Mouse (Mus musculus) hindbrain, embryonic 16.5 days (tissue): ENCODE measurements around the gene Cdk8. TPM values are rescaled to one million over a fixed set of nuclear protein-coding genes. Genes with fewer than 3 reads are reported as not detected.
"Not testable (repeated sequence)": the region's sequence is repeated elsewhere in the genome, so short reads cannot be mapped to it uniquely, and the experiment has no call there.

ENCODE experiments used
- ATAC-seq: fragments of 200-750 bp; cut with Nextera tagmentation; 2 replicates; pipeline ENCODE4 v1.8.0; 2017; ENCODE audit warnings: moderate TSS enrichment, moderate library complexity
- H3K27ac ChIP-seq: fragments of 300-500 bp; sonication (generic); 2 replicates; pipeline ENCODE4 v1.5.1; 2014; ENCODE audit warnings: low read depth, mild to moderate bottlenecking, control low read depth, low read length, moderate library complexity
- H3K27me3 ChIP-seq: fragments of 300-500 bp; sonication (generic); replicated peaks from 2 replicates; pipeline ENCODE4 v1.6.1; 2014; ENCODE audit warnings: low read length; ENCODE audit not compliant: control insufficient read depth, insufficient read depth
- H3K36me3 ChIP-seq: fragments of 300-500 bp; sonication (generic); 2 replicates; pipeline ENCODE4 v1.6.1; 2014; ENCODE audit warnings: mild to moderate bottlenecking, low read length, moderate library complexity, mixed read lengths; ENCODE audit not compliant: control insufficient read depth, insufficient read depth
- H3K4me1 ChIP-seq: fragments of 300-500 bp; sonication (generic); 2 replicates; pipeline ENCODE4 v1.6.1; 2014; ENCODE audit warnings: low read depth, low read length; ENCODE audit not compliant: control insufficient read depth, insufficient read depth
- H3K4me2 ChIP-seq: fragments of 300-500 bp; sonication (generic); 2 replicates; pipeline ENCODE4 v1.6.1; 2014; ENCODE audit warnings: mild to moderate bottlenecking, low read length, control low read depth, moderate library complexity
- H3K4me3 ChIP-seq: fragments of 300-500 bp; sonication (generic); 2 replicates; pipeline ENCODE4 v1.5.1; 2014; ENCODE audit warnings: mild to moderate bottlenecking, low read length, control low read depth, moderate library complexity
- H3K9ac ChIP-seq: fragments of 300-500 bp; sonication (generic); 2 replicates; pipeline ENCODE4 v1.6.1; 2014; ENCODE audit warnings: low read depth, mild to moderate bottlenecking, control low read depth, low read length, moderate library complexity
- H3K9me3 ChIP-seq: fragments of 300-500 bp; sonication (generic); 2 replicates; pipeline ENCODE4 v1.6.1; 2014; ENCODE audit warnings: mild to moderate bottlenecking, low read length, moderate library complexity; ENCODE audit not compliant: control insufficient read depth
- WGBS: fragments of 180-500 bp; shearing (Covaris S2); extraction: QIAGEN DNeasy Blood & Tissue Kit; methylation state at CpG from one replicate; pipeline ENCODE4 v1.1.7; 2014; 5-methylcytosine and 5-hydroxymethylcytosine counted together
- polyA plus RNA-seq: library from polyadenylated mRNA; unstranded; fragments of >200 nt; fragmentation: Nextera tagmentation; extraction: Ambion mirVana; gene quantifications from 2 replicates; pipeline ENCODE4 v1.2.1, GENCODE M21; 2015

The Cdk8 gene
- polyA plus RNA-seq, result 11.2 and 13.9 TPM in 2 replicates

DNA sequence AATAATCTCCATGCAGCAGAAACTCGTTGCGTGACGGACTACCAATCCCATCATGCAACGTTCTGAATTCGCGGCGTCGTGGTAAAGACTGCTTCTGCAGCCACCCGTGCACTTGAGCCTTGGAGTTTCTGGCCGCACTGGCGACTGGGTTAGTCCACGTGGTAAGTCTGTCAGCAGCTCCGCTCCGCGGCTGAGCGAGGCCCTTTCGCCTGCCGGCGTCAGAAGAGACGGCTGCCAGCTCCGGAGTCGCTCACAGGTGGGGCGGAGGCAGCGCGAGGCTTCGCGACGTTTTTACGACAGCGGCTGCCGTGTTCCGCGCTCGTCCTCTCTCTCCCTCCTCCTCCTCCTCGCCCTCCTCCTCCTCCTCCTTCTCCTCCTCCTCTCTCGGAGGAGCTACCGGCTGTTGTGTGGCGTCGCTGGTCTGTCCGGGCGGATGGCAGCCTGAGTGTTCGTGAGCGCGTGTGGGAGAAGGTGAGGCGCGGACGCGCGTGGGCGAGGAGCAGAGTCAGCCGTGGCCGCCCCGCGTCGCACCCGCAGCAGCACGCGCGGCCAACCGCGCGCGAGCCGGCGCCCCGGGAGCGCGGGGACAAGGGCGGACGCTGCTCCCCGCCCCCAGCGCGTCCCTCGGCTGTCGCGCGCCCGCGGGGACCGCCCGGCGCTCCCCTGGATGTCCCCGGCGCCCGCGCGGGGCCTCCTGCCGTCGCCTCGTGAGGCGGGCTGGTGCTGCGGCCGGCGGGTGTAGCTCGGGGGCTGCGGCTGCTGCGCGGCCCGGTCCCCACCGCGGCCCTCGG lies at the start of gene Cdk8:
TSS of gene Cdk8 (plus strand) at position 367 of the 791 bp plus-strand sequence.
- H3K27me3 ChIP-seq, result no peaks in the 10 kb centered on the region
- whole genome bisulfite sequencing, result under 1% methylated on average over 75 of the region's 102 CpGs
- peak within 1 kb of the TSS; percentile 80 for H3K4me3 ChIP-seq
- no peaks in the 10 kb centered on the region for H3K9me3 ChIP-seq
- peak within 1 kb of the TSS; percentile 93 for H3K27ac ChIP-seq
- ATAC-seq, result peak; percentile 95
- H3K4me1 ChIP-seq, result peaks cover 11% of the 10 kb centered on the region
- peak within 1 kb of the TSS; percentile 84 for H3K4me2 ChIP-seq
- H3K9ac ChIP-seq, result peak within 1 kb of the TSS; percentile 95
- no peaks in the 10 kb centered on the region for H3K36me3 ChIP-seq

DNA sequence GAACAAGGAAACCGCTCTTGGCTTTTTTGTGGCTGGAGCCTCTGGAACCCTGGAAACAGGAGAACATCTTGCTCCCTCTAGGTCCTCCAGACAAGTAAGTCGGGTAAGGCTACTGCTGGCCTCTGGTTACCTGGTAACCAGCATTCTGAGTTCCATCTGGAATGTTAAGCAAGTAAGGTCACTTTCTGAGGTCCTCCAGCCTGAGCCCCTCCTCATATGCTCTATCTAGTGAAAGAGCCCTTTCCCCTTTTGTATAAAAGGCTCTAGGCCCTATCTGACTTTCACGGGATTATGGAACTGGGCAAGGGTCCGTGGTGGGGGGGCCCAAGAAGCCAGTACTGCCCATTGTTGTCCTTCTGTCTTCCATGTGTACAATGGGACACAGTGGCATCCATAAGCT lies 45.8 kb upstream of the Cdk8 start, which contains the start of gene 1700001J03Rik:
TSS of gene 1700001J03Rik (minus strand) at position 101 of the 400 bp plus-strand sequence.
- not testable (repeated sequence) for H3K36me3 ChIP-seq, H3K4me3 ChIP-seq, H3K4me1 ChIP-seq, H3K9me3 ChIP-seq, H3K27me3 ChIP-seq, H3K9ac ChIP-seq, H3K27ac ChIP-seq, ATAC-seq, H3K4me2 ChIP-seq
- WGBS, result 84% methylated on average over 4 of the region's 4 CpGs

DNA sequence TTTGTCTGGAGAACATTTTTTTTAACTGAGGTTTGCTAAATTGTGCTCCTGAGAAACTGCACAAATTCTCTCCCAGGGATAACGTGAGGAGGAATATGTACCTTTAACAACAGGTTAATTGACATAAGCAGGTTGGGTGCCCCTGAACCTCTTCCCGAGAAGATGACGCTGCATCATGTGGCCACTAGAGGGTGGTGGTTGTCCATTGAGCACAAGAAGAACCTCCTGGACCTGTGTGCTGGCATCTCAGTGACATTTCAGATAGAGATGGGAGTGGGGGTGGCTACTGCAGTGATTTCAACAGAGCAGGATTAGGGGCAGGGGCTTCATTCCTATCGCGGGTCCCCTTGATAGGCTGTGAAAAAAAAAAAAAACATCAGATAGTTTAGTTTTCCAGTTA lies 43.6 kb upstream of the Cdk8 start:
- not testable (repeated sequence) for H3K4me1 ChIP-seq, H3K9me3 ChIP-seq, H3K9ac ChIP-seq, H3K27me3 ChIP-seq, H3K4me3 ChIP-seq, H3K36me3 ChIP-seq, H3K4me2 ChIP-seq, ATAC-seq, H3K27ac ChIP-seq
- 39% methylated on average over 5 of the region's 5 CpGs for WGBS

DNA sequence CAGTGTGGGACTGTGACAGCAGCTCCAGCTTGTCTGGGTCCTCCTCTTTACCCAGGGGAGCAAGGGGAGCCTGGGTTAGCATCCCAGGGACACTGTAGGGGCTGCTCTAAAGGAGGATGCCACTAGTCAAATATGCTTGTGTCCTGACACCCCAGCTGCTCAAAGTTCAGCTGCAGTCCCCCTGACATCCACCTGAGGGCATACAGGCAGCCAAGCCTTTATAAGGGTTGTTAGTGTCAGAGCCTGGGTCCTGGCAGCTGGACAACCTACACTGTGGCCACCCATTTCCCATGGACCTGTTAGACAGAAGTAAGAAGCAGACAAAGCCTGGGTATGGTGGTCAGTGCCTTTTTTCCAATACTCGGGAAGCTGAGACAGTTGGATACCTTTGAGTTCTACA lies 42.9 kb upstream of the Cdk8 start:
- 84% methylated on average over 1 of the region's 1 CpGs for WGBS

DNA sequence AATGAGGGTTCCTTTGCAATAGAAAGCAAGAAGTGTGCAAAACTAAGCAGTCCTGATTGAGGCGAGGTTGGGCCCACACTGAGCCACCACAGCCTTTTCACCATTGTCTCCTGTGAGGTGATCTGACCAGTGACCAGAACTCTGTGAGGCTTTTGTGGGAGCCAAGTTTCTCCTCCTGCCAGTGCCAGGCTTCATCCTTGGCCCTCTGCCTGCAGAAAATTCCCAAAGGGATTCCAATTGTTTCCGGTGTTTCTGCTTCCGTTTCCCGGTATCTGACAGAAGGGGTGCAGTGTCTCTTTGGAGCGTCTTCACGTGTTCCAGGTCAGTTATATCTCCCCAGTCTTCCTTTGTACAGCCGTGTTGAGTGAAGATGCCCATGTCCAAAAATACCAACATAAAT lies 42.3 kb upstream of the Cdk8 start:
- Histone ChIP-seq H3K4me2 (no peak overlapping the region), H3K27me3 (no peaks in the 10 kb centered on the region), H3K4me1 (no peaks in the 10 kb centered on the region), H3K9ac (no peak overlapping the region), H3K36me3 (no peaks in the 10 kb centered on the region), H3K4me3 (no peak overlapping the region), H3K9me3 (no peaks in the 10 kb centered on the region), H3K27ac (no peak overlapping the region)
- ATAC-seq, result no peak
- WGBS, result 86% methylated on average over 7 of the region's 7 CpGs

More for the DNA sequence above, 42.9 kb upstream of the Cdk8 start:
- H3K4me3 ChIP-seq, result no peak overlapping the region
- no peak overlapping the region for H3K4me2 ChIP-seq
- no peak overlapping the region for H3K27ac ChIP-seq
- no peaks in the 10 kb centered on the region for H3K9me3 ChIP-seq
- no peaks in the 10 kb centered on the region for H3K4me1 ChIP-seq
- no peak for ATAC-seq
- no peaks in the 10 kb centered on the region for H3K27me3 ChIP-seq
- no peak overlapping the region for H3K9ac ChIP-seq
- H3K36me3 ChIP-seq, result no peaks in the 10 kb centered on the region

DNA sequence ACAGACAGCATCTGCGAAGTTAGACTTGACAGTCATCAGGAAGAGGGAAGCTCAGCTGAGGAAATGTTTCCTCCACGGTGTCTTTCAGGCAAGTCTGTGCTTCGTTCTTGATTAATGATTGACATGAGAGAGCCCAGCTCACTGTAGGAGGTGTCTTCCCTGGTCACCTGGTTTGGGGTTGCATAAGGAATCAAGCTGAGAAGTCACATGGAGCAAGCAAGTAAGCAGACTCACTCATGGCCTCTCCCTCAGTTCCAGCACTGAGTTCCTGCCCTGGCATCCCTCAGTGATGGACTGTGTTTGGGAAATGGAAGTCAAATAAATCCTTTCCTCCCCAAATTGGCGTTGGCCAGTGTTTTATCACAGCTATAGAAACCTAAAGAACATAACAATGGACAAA lies 40.9 kb upstream of the Cdk8 start:
- no peaks in the 10 kb centered on the region for H3K36me3 ChIP-seq
- no peaks in the 10 kb centered on the region for H3K4me1 ChIP-seq
- H3K9me3 ChIP-seq, result no peaks in the 10 kb centered on the region
- H3K27me3 ChIP-seq, result no peaks in the 10 kb centered on the region
- 67% methylated on average over 4 of the region's 4 CpGs for WGBS
- no peak overlapping the region for H3K9ac ChIP-seq
- no peak for ATAC-seq
- no peak overlapping the region for H3K27ac ChIP-seq
- no peak overlapping the region for H3K4me2 ChIP-seq
- H3K4me3 ChIP-seq, result no peak overlapping the region

DNA sequence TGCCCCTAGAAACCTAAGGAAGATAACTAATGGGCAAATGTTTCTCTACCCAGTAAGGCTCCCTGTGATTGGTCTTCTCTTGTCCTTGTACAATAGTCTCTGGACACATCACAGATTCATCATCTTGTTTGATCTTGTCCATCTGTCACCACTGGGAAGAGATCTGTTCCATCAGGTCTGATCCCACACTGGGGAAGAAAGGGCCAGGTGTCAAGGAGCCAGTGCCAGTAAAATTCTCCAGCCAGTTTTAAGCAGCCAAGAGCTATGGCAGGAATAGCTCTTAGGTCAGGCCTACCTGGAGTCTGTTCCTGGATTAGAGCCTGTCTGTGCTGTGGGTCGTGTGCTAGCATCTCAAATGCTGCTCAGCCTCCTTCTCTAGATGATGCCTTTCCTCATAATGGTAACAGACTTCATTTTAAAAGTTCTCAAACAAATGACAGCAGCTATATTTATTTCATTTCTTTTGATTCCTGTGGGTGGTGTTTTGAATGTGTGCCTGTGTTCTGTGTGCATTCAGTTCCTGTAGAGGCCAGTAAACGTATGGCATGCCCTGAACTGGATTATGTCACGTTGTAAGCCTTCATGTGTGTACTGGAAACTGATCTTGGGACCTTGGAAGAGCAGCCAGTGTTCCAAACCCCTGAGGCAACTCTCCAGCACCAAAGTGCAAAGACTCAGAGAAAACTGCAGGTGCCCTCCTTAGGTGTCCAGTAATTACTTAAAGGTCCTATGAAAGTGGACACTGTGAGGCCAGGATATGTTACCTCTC lies 40.3 kb upstream of the Cdk8 start:
- WGBS, result 68% methylated on average over 3 of the region's 3 CpGs
- no peak overlapping the region for H3K9ac ChIP-seq
- no peaks in the 10 kb centered on the region for H3K36me3 ChIP-seq
- no peak for ATAC-seq
- H3K27me3 ChIP-seq, result no peaks in the 10 kb centered on the region
- no peaks in the 10 kb centered on the region for H3K4me1 ChIP-seq
- H3K4me3 ChIP-seq, result no peak overlapping the region
- H3K27ac ChIP-seq, result no peak overlapping the region
- H3K9me3 ChIP-seq, result no peaks in the 10 kb centered on the region
- H3K4me2 ChIP-seq, result no peak overlapping the region

DNA sequence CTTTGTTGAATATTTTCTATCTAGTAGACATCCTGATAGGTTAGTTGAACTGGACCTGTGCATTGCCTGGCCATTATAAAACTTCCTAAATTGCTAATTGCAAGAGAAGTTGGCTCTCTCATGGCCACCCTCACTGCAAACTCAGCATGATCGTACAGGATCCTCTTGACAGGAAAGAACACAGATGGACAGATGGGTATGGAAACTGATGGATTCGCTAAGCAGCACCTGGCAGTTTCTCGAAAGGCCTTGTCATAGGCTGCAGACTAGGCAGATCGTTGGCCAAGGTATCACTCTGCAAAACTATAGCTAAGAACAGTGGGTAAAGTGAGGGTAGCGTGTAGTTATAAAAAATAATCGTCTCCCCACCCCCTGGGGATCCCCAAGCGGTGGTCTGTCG lies 37.7 kb upstream of the Cdk8 start:
- Histone ChIP-seq H3K4me2 (no peak overlapping the region), H3K27me3 (no peaks in the 10 kb centered on the region), H3K4me3 (no peak overlapping the region), H3K27ac (no peak overlapping the region), H3K9ac (no peak overlapping the region), H3K9me3 (no peaks in the 10 kb centered on the region), H3K36me3 (peaks cover 6% of the 10 kb centered on the region; the same call in 1 of the 2 replicates), H3K4me1 (no peaks in the 10 kb centered on the region)
- no peak for ATAC-seq
- WGBS, result 84% methylated on average over 8 of the region's 8 CpGs

DNA sequence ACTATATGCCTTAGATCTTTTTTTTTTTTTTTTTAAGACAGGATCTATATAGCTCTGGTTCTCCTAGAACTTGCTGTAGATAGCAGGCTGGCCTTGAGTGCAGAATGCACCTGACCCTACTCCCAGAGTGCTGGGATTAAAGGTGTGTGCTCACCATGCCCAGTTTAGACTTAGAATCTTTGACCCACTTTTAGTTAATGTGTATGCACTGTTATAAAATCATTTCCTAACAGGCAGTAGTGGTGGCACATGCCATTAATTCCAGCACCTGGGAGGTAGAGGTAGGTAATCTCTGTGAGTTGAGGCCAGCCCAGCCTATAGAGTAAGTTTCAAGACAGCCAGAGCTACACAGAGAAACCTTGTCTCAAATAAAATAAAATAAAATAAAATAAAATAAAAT lies 32.0 kb upstream of the Cdk8 start:
- H3K36me3 ChIP-seq, result peaks cover 25% of the 10 kb centered on the region
- no peak overlapping the region for H3K9ac ChIP-seq
- H3K9me3 ChIP-seq, result 0 out of 2 replicates have a peak, but pooled peaks cover 3% of the 10 kb centered on the region
- no peak overlapping the region for H3K4me3 ChIP-seq
- no peaks in the 10 kb centered on the region for H3K27me3 ChIP-seq
- no peaks in the 10 kb centered on the region for H3K4me1 ChIP-seq
- no peak for ATAC-seq
- H3K27ac ChIP-seq, result no peak overlapping the region
- no peak overlapping the region for H3K4me2 ChIP-seq
